Mouse (Mus musculus) liver, embryonic 16.5 days (tissue): ENCODE measurements at regions not wholly inside any gene's neighbourhood (a gene's known extent, or its start where the extent isn't known, plus 50 kb on each side); places are given as distances from the start of the nearest gene placed in this dataset.

Source experiments
- ATAC-seq: fragments of 200-750 bp; cut with Nextera tagmentation; 2 replicates; pipeline ENCODE4 v1.8.0; 2017; ENCODE audit warnings: low read depth, mild to moderate bottlenecking, moderate number of reproducible peaks, moderate library complexity
- H3K27ac ChIP-seq: fragments of 300-500 bp; sonication (generic); 2 replicates; pipeline ENCODE4 v1.5.1; 2014; ENCODE audit warnings: mild to moderate bottlenecking, low read length
- H3K27me3 ChIP-seq: fragments of 300-500 bp; sonication (generic); 2 replicates; pipeline ENCODE4 v1.6.1; 2014; ENCODE audit warnings: low read depth, low read length, mixed read lengths; ENCODE audit not compliant: control insufficient read depth, insufficient read depth
- H3K36me3 ChIP-seq: fragments of 300-500 bp; sonication (generic); 2 replicates; pipeline ENCODE4 v1.6.1; 2014; ENCODE audit warnings: mild to moderate bottlenecking; ENCODE audit not compliant: control insufficient read depth, insufficient read depth
- H3K4me1 ChIP-seq: fragments of 300-500 bp; sonication (generic); 2 replicates; pipeline ENCODE4 v1.6.1; 2014; ENCODE audit warnings: low read depth, low read length, mixed read lengths; ENCODE audit not compliant: control insufficient read depth
- H3K4me2 ChIP-seq: fragments of 300-500 bp; sonication (generic); 2 replicates; pipeline ENCODE4 v1.6.1; 2014; ENCODE audit warnings: low read depth, low read length, mixed read lengths
- H3K4me3 ChIP-seq: fragments of 300-500 bp; sonication (generic); 2 replicates; pipeline ENCODE4 v1.5.1; 2014; ENCODE audit warnings: low read depth, mild to moderate bottlenecking, low read length
- H3K9ac ChIP-seq: fragments of 300-500 bp; sonication (generic); 2 replicates; pipeline ENCODE4 v1.6.1; 2014; ENCODE audit warnings: low read depth, low read length
- H3K9me3 ChIP-seq: fragments of 300-500 bp; sonication (generic); replicated peaks from 2 replicates; pipeline ENCODE4 v1.6.1; 2016; ENCODE audit warnings: low read length; ENCODE audit not compliant: control insufficient read depth
- WGBS: fragments of 180-500 bp; shearing (Covaris S2); extraction: QIAGEN DNeasy Blood & Tissue Kit; methylation state at CpG from one replicate; pipeline ENCODE4 v1.1.7; 2014; ENCODE audit not compliant: insufficient replicate concordance; 5-methylcytosine and 5-hydroxymethylcytosine counted together

- no peak overlapping the region for H3K4me2 ChIP-seq
- H3K36me3 ChIP-seq, result no peaks in the 10 kb centered on the region
- H3K27me3 ChIP-seq, result no peaks in the 10 kb centered on the region
- WGBS, result 56% methylated on average over 11 of the region's 11 CpGs
- ATAC-seq, result peak; percentile 69
- H3K4me1 ChIP-seq, result no peaks in the 10 kb centered on the region
- no peaks in the 10 kb centered on the region for H3K9me3 ChIP-seq
- H3K9ac ChIP-seq, result no peak overlapping the region
- H3K27ac ChIP-seq, result peak overlapping the region; percentile 27; the same call in 1 of the 2 replicates
- H3K4me3 ChIP-seq, result no peak overlapping the region
Measured at GRCm38 (mm10) chr1:164704397-164705091, 91.9 kb upstream of the Dpt start.

- Histone ChIP-seq H3K9ac (no peak overlapping the region), H3K36me3 (no peaks in the 10 kb centered on the region), H3K4me1 (no peaks in the 10 kb centered on the region), H3K27ac (peak overlapping the region; percentile 67), H3K4me3 (no peak overlapping the region), H3K27me3 (no peaks in the 10 kb centered on the region), H3K9me3 (no peaks in the 10 kb centered on the region), H3K4me2 (no peak overlapping the region)
- ATAC-seq, result peak; percentile 85
- whole genome bisulfite sequencing, result 35% methylated on average over 4 of the region's 4 CpGs
Measured at GRCm38 (mm10) chr1:164703560-164704131, 92.8 kb upstream of the Dpt start.

DNA sequence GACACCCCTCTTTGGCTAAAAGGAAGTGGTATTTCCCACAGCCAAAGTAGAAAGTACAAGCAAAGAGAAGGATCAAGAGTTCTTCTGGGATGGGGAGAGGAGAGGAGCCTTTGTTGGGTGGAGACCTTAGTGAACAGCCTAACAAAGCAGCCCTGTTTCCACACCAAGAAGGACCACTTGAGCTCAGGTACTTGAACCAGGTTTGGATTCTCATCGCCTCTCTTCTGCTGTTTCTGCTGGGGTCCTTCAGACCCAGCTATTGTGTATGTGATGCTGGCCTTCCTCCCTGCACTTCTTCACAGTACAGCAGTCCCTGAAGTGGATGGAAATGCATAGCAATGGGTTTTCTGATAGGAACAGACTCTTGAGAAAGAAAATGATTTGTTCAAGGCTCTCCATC is 106.4 kb upstream of the Dpt start:
- Histone ChIP-seq H3K4me3 (no peak overlapping the region), H3K4me2 (no peak overlapping the region), H3K9ac (no peak overlapping the region), H3K27ac (no peak overlapping the region), H3K27me3 (no peaks in the 10 kb centered on the region), H3K4me1 (no peaks in the 10 kb centered on the region), H3K36me3 (no peaks in the 10 kb centered on the region), H3K9me3 (no peaks in the 10 kb centered on the region)
- no peak for ATAC-seq
- 55% methylated on average over 1 of the region's 1 CpGs for WGBS

DNA sequence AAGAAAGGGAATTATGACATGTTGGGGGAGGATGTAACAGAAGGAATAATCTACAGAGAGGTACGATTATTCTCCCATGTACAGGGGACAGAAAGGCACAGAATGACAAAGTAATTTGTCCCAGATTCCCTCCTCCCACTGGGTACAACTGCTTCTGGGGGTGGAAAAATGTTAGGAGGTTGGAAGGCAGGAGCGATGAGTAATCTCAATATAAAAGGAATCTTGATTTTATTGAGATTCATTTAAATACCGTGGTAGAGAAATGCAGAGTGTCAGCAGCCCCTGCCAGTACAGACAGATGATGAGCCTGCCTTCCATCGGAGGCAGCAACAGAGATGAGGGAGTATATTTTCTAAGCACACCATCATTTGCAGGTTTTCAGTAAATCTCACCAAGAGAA is 107.1 kb upstream of the Dpt start:
- Histone ChIP-seq H3K9ac (no peak overlapping the region), H3K27ac (no peak overlapping the region), H3K4me2 (no peak overlapping the region), H3K4me3 (no peak overlapping the region), H3K36me3 (no peaks in the 10 kb centered on the region), H3K9me3 (no peaks in the 10 kb centered on the region), H3K4me1 (no peaks in the 10 kb centered on the region), H3K27me3 (no peaks in the 10 kb centered on the region)
- no peak for ATAC-seq
- WGBS, result 49% methylated on average over 4 of the region's 4 CpGs

DNA sequence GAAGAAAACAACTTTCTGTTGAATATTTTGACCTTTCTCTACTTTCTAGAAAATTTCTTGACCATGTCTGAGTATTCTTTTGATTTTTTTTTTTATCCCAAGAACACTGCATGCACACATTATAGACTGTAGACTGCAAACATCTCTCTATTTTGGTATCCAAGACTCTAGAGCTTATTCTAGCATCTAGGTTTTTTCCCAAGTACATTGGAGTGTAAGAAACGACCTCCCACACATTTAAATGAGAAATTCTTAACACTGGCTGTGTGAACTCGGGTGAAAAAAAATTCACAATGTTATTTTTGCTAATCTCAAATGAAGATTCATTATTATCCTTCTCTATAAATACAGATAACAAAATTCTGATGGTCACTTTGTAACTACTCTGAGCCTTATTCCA is 112.0 kb upstream of the Dpt start:
- Histone ChIP-seq H3K36me3 (no peaks in the 10 kb centered on the region), H3K9ac (no peak overlapping the region), H3K27me3 (no peaks in the 10 kb centered on the region), H3K4me2 (no peak overlapping the region), H3K4me1 (no peaks in the 10 kb centered on the region), H3K27ac (no peak overlapping the region), H3K9me3 (no peaks in the 10 kb centered on the region), H3K4me3 (no peak overlapping the region)
- WGBS, result 25% methylated on average over 2 of the region's 2 CpGs
- ATAC-seq, result no peak

- H3K9me3 ChIP-seq, result no peaks in the 10 kb centered on the region
- H3K4me2 ChIP-seq, result no peak overlapping the region
- H3K9ac ChIP-seq, result no peak overlapping the region
- no peaks in the 10 kb centered on the region for H3K27me3 ChIP-seq
- H3K27ac ChIP-seq, result no peak overlapping the region
- no peaks in the 10 kb centered on the region for H3K36me3 ChIP-seq
- no peak overlapping the region for H3K4me3 ChIP-seq
- H3K4me1 ChIP-seq, result no peaks in the 10 kb centered on the region
- 73% methylated on average over 3 of the region's 3 CpGs for WGBS
- no peak for ATAC-seq
Measured at GRCm38 (mm10) chr1:164683788-164684187, 112.7 kb upstream of the Dpt start.

DNA sequence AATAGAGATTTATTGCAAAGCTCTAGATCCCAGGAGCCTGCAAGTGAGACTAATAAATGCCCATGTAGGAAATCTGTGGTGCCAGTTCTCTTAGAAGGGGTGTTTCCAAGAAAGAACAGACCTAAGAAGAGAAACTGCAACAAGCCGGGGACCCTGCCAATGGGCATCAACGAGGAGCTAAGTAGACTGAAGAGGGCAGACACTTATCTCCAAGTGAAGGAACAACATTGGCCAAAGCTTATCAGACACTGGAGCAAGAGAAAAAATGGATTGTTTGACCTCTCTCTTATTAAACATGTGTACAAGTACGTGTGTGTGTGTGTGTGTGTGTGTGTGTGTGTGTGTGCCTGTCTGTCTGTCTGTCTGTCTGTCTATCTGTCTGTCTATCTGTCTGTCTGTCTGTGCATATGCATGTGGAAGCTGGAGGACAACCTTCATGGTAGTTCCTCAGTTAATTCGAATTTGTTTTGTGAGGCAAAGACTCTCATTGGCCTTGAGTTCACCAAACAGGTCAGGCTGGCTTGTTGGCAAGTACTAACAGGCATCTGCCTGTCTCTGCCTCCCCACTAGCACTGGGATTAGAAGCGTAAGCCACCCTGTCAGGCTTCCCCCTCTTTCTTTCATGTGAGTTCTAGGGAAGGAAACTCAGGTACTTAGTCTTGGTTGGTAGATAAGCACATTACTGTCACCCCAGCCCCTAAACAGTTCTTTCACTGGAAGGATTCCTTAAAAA is 113.4 kb upstream of the Dpt start:
- 49% methylated on average over 5 of the region's 5 CpGs for WGBS
- H3K4me1 ChIP-seq, result no peaks in the 10 kb centered on the region
- no peak overlapping the region for H3K4me2 ChIP-seq

GRCm38 (mm10) chr1:164682426-164682825 is 114.0 kb upstream of the Dpt start:
- Histone ChIP-seq H3K36me3 (no peaks in the 10 kb centered on the region), H3K4me2 (no peak overlapping the region), H3K4me1 (no peaks in the 10 kb centered on the region), H3K27me3 (no peaks in the 10 kb centered on the region), H3K4me3 (no peak overlapping the region), H3K9ac (no peak overlapping the region), H3K9me3 (no peaks in the 10 kb centered on the region), H3K27ac (no peak overlapping the region)
- WGBS, result 59% methylated on average over 6 of the region's 6 CpGs
- ATAC-seq, result no peak

More for the DNA sequence above, 113.4 kb upstream of the Dpt start:
- H3K36me3 ChIP-seq, result no peaks in the 10 kb centered on the region
- no peak overlapping the region for H3K27ac ChIP-seq
- no peaks in the 10 kb centered on the region for H3K27me3 ChIP-seq
- H3K4me3 ChIP-seq, result no peak overlapping the region
- H3K9ac ChIP-seq, result no peak overlapping the region
- no peak for ATAC-seq
- no peaks in the 10 kb centered on the region for H3K9me3 ChIP-seq

DNA sequence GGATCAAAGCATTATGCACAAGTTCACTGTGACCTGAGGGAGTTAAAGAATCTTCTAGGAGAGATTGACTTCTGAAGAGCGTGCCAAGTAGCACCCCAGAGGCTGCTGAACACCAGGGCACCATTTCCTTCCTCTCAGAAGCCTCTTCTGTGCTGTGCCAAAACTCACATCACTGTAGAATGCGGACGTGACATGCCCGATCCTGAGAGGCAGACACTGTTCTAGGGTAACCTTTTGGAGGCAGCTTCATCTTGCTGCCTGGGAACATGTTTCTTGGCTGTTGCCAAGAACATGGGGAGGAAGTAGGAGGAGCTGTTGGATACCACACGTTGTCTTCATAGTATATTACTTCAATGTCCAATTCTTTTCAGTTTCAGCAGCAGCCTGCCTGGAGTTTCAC is 114.9 kb upstream of the Dpt start:
- H3K27me3 ChIP-seq, result no peaks in the 10 kb centered on the region
- no peak overlapping the region for H3K9ac ChIP-seq
- no peak overlapping the region for H3K4me2 ChIP-seq
- H3K27ac ChIP-seq, result no peak overlapping the region
- H3K9me3 ChIP-seq, result no peaks in the 10 kb centered on the region
- no peaks in the 10 kb centered on the region for H3K36me3 ChIP-seq
- ATAC-seq, result no peak
- H3K4me3 ChIP-seq, result no peak overlapping the region
- H3K4me1 ChIP-seq, result no peaks in the 10 kb centered on the region
- WGBS, result 47% methylated on average over 5 of the region's 5 CpGs
